Mouse (Mus musculus) neural tube, embryonic 10.5 days (tissue): Measurements from ENCODE around the gene Lrp2.

Experiments used
- DNase-seq: peaks from one replicate; pipeline ENCODE4 v3.0.0-alpha.2; 2017; ENCODE audit warnings: low spot score; ENCODE audit errors: extremely low spot score

Gene Lrp2

GRCm38 (mm10) chr2:69405692-69406091 lies 180.2 kb downstream of the Lrp2 start:
- DNase-seq: no peak

GRCm38 (mm10) chr2:69402309-69402708 lies 183.6 kb downstream of the Lrp2 start:
- no peak for DNase-seq

DNA sequence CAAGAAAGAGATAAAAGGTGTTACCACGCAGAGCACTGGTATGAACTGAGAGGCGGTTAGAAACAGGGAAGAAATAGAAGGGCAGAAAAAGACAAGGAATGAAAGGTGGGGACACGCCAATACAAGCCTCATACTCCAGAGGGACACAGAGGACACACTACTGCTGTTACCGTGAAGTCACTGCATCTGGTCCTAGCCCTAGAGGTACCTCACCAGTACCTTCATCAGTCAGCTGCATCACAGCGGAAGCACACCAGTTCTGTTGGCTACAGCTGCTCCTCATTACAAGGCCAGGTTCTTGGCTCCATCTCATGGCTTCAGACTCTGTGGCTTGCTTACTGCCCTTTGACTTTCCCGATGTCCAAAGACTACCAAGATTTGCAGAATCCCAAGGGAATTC lies 184.0 kb downstream of the Lrp2 start:
- DNase-seq: no peak

GRCm38 (mm10) chr2:69400866-69401604 lies 184.8 kb downstream of the Lrp2 start:
- no peak for DNase-seq

GRCm38 (mm10) chr2:69396760-69397435 lies 189.0 kb downstream of the Lrp2 start:
- DNase-seq: no peak

DNA sequence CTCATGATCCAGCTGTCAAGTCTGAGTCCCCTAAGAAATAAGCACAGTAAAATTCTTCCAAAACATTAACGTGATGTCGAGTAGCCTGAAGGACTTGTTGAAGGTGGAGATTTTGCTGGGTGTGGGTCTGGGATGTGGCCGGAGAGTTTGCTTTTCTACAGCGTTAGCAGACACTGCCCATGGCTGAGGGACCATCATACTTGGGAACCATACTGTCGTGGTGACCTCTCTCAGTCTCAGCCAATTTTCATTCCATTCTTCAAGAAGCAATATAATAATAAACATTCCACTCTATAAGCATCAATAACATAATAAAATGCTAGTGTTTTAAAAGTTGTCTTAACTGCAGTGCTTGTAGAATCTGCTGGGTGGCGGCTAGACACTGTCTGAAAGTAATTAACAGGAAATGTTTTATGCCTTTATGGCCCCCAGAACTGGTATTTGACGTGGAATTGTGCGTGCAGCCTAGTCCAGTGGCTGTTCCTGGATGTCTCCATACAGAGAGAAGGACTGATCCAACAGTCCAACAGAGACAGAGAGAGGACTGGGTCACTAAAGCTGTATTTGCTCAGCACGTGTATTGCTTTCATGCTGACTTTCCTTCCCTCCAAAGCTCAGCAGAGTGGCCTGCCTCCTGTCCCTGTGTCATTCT lies 190.1 kb downstream of the Lrp2 start:
- DNase-seq: no peak

DNA sequence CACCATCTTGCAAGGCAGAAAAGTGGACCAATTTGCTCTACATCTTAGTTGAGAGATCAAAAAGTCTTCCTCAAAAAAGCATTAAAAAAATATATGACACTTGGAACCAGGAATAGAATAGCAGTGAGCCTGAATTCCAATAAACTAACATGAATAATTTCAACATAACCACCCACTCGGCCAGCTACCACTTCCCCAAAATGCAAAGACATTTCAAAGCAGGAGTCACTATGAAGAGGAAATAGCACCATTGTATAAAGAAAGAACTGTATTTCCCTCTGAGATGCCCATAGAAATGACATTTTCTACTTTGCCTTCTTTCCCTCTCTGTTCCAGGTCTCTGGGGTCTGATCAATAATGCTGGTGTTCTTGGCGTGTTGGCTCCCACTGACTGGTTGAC lies 191.9 kb downstream of the Lrp2 start:
- DNase-seq: no peak

DNA sequence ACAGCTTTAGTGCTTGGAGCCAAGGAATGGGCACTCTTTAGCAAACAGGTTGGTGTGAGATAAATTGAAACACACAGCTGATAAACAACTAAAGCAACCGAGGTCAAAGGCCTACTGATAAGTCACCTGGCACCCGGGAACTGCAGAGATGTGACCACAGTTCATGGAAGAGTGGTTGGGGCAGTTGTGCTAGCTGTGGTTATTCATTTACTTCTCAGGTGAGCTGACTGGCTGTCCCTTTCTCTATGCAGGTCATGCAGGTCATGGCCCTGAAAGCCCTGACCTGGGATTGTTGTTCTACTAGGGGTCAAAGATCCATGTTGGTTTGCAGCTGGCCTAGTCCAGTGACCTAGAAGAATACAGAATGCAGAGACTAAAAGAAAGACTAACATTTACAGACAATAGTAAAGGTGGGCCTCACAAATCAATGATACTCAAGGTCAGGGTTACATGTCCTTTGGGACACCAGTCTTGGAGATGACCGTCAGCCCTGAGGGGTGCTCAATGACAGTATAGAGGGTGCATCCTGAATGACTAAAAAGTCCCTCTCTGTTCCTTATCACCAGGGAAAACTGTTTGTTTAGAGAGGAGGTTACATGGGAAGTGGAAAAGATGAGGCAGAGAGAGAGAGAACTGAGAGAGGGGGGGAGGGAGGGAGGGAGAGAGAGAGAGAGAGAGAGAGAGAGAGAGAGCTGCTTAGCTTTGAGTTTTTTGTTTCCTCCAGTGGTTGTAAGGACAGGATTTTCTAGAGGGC lies 199.6 kb downstream of the Lrp2 start:
- DNase-seq: no peak

GRCm38 (mm10) chr2:69382838-69383237 lies 203.0 kb downstream of the Lrp2 start:
- no peak for DNase-seq

- DNase-seq: no peak
Measured at GRCm38 (mm10) chr2:69381740-69382139, 204.1 kb downstream of the Lrp2 start.

DNA sequence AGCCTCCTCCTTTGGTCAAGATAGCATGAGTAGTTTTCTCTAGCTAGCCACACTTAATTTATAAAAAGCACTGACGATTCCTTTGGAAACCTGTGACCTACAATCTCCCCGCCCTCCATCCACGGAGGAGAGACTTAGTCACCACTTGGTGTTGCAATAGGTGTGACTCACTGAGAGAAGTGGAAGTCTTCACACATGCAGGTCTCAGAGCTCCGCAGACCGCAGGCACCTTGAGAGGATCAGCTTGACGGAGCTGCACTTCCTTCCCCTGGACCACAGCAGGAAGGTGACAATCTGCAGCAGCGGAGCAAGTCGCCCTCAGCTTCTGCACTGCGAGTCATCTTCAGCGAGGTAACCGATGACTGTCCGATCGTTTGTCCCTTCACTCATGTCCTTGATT lies 205.6 kb downstream of the Lrp2 start, which contains the start of gene Dhrs9:
Gene Dhrs9 (plus strand): TSS at position 165 of the 400 bp plus-strand sequence.
- no peak for DNase-seq

- DNase-seq: no peak
Measured at GRCm38 (mm10) chr2:69379801-69380200, 206.1 kb downstream of the Lrp2 start.

- no peak for DNase-seq
Measured at GRCm38 (mm10) chr2:69376780-69377179, 209.1 kb downstream of the Lrp2 start.
